Mouse (Mus musculus): ENCODE measurements around the gene Mxi1. TPM values are rescaled to one million over a fixed set of nuclear protein-coding genes. Genes with fewer than 3 reads are reported as not detected.

The Mxi1 gene
- total RNA-seq, 2 experiments from 2014 or later = 71.1 to 156 TPM

GRCm38 (mm10) chr19:53299156-53299828, 11.0 kb upstream of the Mxi1 start:
- no peak for ATAC-seq (replicated peaks; ENCODE audit: low FRiP score, poor library complexity, severe bottlenecking)

DNA sequence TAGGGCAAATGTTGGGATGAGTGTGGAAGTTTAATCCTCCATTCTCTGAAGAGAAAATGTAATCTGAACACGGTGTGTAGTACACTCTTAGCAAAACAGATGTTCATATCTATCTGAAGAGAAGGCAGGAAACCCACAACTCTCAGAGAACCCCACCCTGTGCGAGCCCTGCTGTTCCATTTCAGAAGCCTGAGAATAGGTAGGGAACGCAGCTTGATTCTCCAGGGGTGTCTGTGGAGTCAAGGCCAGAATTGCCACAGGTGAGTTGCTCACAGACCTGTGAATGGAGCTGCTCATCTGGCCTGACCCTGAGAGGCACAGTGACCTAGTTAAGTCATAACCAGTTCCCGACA, 10.5 kb upstream of the Mxi1 start:
- ATAC-seq (replicated peaks; ENCODE audit: low FRiP score, poor library complexity, severe bottlenecking) = no peak

- ATAC-seq (replicated peaks; ENCODE audit: low FRiP score, poor library complexity, severe bottlenecking) = no peak
Observed at GRCm38 (mm10) chr19:53303382-53303781, 6.9 kb upstream of the Mxi1 start.

GRCm38 (mm10) chr19:53305621-53306020, 4.7 kb upstream of the Mxi1 start:
- ATAC-seq (replicated peaks; ENCODE audit: low FRiP score, poor library complexity, severe bottlenecking) = no peak

DNA sequence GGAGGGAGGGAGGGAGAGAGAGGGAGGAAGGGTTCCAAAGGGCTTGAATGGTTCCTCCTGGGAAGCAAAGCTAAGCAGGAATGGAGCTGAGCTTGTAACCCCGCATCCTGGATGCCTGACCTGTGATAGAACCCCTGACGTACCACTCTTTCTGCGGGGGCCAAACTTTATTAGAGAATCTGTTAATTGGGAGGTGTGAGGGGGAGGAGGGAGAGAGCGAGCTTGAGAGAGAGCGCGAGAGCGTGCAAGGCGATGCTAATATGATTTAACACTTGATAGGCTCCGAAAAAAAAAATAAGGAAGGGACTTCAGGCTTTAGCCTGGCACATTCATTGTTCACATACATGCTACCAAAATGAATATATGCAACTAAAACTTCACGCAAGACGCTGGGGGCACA, 3.6 kb upstream of the Mxi1 start:
- no peak for ATAC-seq (replicated peaks; ENCODE audit: low FRiP score, poor library complexity, severe bottlenecking)

DNA sequence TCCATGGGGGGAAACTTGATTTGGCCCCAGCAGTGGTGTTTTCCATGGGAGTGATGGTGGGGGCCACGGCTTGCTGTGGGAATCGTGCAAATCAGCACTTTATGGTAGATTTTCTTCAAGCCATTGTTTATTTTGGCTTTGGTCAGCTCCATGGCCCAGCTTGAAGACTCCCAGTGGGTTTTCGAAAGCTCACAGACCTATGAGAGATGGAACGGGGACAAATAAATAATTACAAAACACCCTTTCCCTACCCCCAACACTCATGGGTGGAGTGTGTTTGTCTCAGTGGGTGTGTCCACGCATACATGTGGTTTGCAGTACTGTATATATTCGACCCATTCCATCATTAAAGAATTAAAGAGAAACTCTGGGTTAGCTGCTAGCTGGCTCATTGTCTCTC, 3.1 kb upstream of the Mxi1 start:
- no peak for ATAC-seq (replicated peaks; ENCODE audit: low FRiP score, poor library complexity, severe bottlenecking)

- no peak for ATAC-seq (replicated peaks; ENCODE audit: low FRiP score, poor library complexity, severe bottlenecking)
Observed at GRCm38 (mm10) chr19:53309631-53310030, 687 bp upstream of the Mxi1 start.

GRCm38 (mm10) chr19:53310771-53311523, 629 bp downstream of the Mxi1 start:
- ATAC-seq (replicated peaks; ENCODE audit: low FRiP score, poor library complexity, severe bottlenecking) = peak; percentile 28

GRCm38 (mm10) chr19:53311524-53312335, 1.4 kb downstream of the Mxi1 start:
- 0 out of 2 replicates have a peak, but pooled peaks have one; percentile 12 for ATAC-seq (replicated peaks; ENCODE audit: low FRiP score, poor library complexity, severe bottlenecking)

GRCm38 (mm10) chr19:53312336-53312871, 2.1 kb downstream of the Mxi1 start:
- ATAC-seq (replicated peaks; ENCODE audit: low FRiP score, poor library complexity, severe bottlenecking) = peak; percentile 17; the same call in 1 of the 2 replicates

GRCm38 (mm10) chr19:53312951-53313683, 2.8 kb downstream of the Mxi1 start:
- peak; percentile 31; the same call in 1 of the 2 replicates for ATAC-seq (replicated peaks; ENCODE audit: low FRiP score, poor library complexity, severe bottlenecking)

DNA sequence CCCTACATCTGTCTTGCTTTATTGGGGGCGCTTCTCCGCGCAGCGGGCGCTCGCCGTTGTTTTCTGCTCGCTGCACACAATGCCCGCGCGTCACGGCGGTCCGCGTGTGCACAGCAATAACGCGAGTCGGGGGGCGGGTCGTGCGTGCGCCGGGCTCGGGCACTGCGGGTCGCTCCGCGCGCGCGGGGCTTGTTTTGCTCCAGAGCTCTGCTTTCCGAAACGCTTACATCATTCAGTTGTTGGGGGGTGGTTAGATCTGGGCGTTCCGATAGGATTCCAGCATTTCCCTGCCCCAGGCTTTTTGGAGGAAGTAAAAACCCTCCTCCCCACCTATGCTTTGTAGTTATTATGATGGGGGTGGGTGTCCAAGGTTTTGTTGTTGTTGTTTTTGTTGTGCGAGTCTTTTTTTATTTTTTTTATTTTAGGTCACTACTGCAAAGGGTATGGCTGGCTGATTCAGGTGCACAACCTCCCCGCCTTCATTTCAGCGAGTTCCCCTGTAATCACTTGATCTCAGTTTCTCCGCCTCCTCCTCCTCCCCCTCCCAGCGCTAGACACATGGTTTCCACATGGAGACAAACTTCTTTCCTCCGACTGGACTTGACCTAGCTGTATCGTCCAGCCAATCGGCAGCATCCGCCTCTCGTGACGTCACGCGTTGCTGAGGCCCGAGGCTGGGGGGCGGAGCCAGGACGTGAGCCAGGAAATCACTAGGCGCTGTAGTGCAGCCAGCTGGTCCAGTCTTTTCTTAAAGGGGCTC, 3.5 kb downstream of the Mxi1 start:
- peak; percentile 79 for ATAC-seq (replicated peaks; ENCODE audit: low FRiP score, poor library complexity, severe bottlenecking)

DNA sequence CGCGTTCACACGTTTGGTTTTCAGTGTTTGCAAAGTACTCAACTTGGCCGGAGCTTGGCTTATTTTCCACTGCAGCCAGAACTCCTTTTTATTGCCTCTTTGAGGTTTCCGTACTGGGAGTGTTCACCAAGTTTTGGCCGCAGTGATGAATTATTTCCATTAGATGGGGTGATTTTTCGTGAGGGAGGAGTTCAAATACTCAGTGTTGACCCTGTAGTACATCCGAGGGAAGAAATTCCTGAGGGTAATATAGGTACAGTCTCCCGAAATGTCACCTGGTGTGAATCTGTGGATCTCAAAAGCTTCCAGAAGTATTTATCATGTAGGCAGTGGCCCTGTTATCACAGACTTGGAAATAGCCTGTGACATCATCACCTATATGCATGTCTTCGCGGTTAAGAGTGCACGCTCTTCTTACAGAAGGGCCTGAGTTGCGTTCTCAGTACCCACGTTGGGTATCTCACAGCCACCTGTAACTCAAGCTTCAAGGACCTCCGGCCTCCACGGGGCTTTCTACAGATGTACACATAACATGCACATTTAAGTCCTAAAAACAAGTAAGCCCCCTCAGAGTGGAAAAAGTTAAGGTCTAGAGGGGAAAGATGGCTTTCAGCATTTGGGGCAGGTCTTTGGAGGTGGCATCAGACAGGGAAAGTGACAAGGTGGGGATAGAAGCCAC, 4.4 kb downstream of the Mxi1 start:
- ATAC-seq (replicated peaks; ENCODE audit: low FRiP score, poor library complexity, severe bottlenecking) = no peak

GRCm38 (mm10) chr19:53315209-53315654, 4.9 kb downstream of the Mxi1 start:
- no peak for ATAC-seq (replicated peaks; ENCODE audit: low FRiP score, poor library complexity, severe bottlenecking)

DNA sequence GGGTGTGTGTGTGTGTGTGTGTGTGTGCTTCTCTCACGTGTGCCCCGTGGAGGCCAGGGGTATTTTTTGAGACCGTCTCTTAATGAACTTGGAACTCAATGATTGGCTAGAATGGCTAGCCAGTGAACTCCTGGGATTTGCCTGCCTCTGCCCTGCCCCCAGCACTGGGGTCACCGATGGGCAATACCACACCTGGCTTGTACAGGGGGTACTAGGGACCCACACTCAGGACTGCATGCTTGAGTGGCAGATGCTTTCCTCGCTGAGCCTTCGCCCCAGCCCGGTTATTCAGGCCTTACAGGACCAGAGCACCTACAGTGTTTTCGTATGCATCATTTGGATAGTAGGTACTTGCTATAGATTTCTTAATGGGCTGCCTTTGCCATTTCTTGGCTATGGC, 5.8 kb downstream of the Mxi1 start:
- ATAC-seq (replicated peaks; ENCODE audit: low FRiP score, poor library complexity, severe bottlenecking) = no peak

- ATAC-seq (replicated peaks; ENCODE audit: low FRiP score, poor library complexity, severe bottlenecking) = no peak
Observed at GRCm38 (mm10) chr19:53316963-53317362, 6.6 kb downstream of the Mxi1 start.

GRCm38 (mm10) chr19:53318143-53319132, 8.1 kb downstream of the Mxi1 start:
- ATAC-seq (replicated peaks; ENCODE audit: low FRiP score, poor library complexity, severe bottlenecking) = no peak
